Mouse (Mus musculus) liver, embryonic 14.5 days (tissue): ENCODE data around the gene Il12rb1. TPM values are rescaled to one million over a fixed set of nuclear protein-coding genes. Genes with fewer than 3 reads are reported as not detected.
A peak's percentile ranks its signal among the peaks of the same experiment; 100 is the strongest.

ENCODE experiments used
- ATAC-seq: fragments of 200-750 bp; cut with Nextera tagmentation; 2 replicates; pipeline ENCODE4 v1.8.0; 2017; ENCODE audit warnings: moderate number of reproducible peaks, mild to moderate bottlenecking, moderate library complexity; ENCODE audit not compliant: insufficient read depth
- DNase-seq, 3 experiments: peaks; one replicate each; pipeline ENCODE4 v3.0.0-alpha.2; 2012 to 2013; ENCODE audit warnings: low read depth in 3 of 3, low spot score in 3 of 3
- H3K27ac ChIP-seq: fragments of 300-500 bp; sonication (generic); 2 replicates; pipeline ENCODE4 v1.5.1; 2014; ENCODE audit warnings: moderate library complexity, mild to moderate bottlenecking, control low read depth, inconsistent platforms
- H3K27me3 ChIP-seq: fragments of 300-500 bp; sonication (generic); 2 replicates; pipeline ENCODE4 v1.6.1; 2014; ENCODE audit warnings: mild to moderate bottlenecking, low read length, moderate library complexity; ENCODE audit not compliant: control insufficient read depth, insufficient read depth
- H3K36me3 ChIP-seq: fragments of 300-500 bp; sonication (generic); replicated peaks from 2 replicates; pipeline ENCODE4 v1.6.1; 2014; ENCODE audit warnings: low read depth; ENCODE audit not compliant: control insufficient read depth, insufficient read depth
- H3K4me1 ChIP-seq, 2 experiments: fragments of 200-500 bp in 1 of 2; fragments of 300-500 bp in 1 of 2; sonication (generic) in 1 of 2; replicated peaks; 2 replicates each; pipeline ENCODE4 v1.6.1; 2012 to 2014; ENCODE audit warnings: antibody characterized with exemption in 1 of 2, inconsistent platforms in 1 of 2, low read length in 1 of 2; ENCODE audit not compliant: control insufficient read depth in 2 of 2, insufficient read depth in 2 of 2
- H3K4me2 ChIP-seq: fragments of 300-500 bp; sonication (generic); 2 replicates; pipeline ENCODE4 v1.6.1; 2014; ENCODE audit warnings: low read depth, mild to moderate bottlenecking, control low read depth, moderate library complexity
- H3K4me3 ChIP-seq, 2 experiments: fragments of 200-500 bp in 1 of 2; fragments of 300-500 bp in 1 of 2; sonication (generic) in 1 of 2; 2 replicates each; pipeline ENCODE4 v1.5.1; 2012 to 2014; ENCODE audit warnings: low read depth in 2 of 2, low read length in 2 of 2, mild to moderate bottlenecking in 2 of 2, control low read depth in 1 of 2, inconsistent platforms in 1 of 2, moderate library complexity in 1 of 2; ENCODE audit not compliant: insufficient read depth in 1 of 2
- H3K9ac ChIP-seq: fragments of 300-500 bp; sonication (generic); replicated peaks from 2 replicates; pipeline ENCODE4 v1.6.1; 2014; ENCODE audit warnings: mild to moderate bottlenecking, control low read depth, moderate library complexity
- H3K9me3 ChIP-seq: fragments of 300-500 bp; sonication (generic); 2 replicates; pipeline ENCODE4 v1.6.1; 2016; ENCODE audit warnings: low read length, mixed read lengths; ENCODE audit not compliant: control insufficient read depth
- CTCF ChIP-seq: IDR thresholded peaks from 2 replicates; pipeline ENCODE4 v1.5.1; 2016; ENCODE audit warnings: antibody characterized with exemption, low read depth, control low read depth
- EP300 ChIP-seq: IDR thresholded peaks from 2 replicates; pipeline ENCODE4 v1.6.1; 2016; ENCODE audit warnings: antibody characterized with exemption, low read depth
- WGBS: fragments of 180-500 bp; shearing (Covaris S2); extraction: QIAGEN DNeasy Blood & Tissue Kit; methylation state at CpG from one replicate; pipeline ENCODE4 v1.1.7; 2014; ENCODE audit not compliant: insufficient replicate concordance; 5-methylcytosine and 5-hydroxymethylcytosine counted together
- polyA plus RNA-seq, 2 experiments: library from polyadenylated mRNA; depleted of rRNA in 1 of 2; stranded (reverse) in 1 of 2; unstranded in 1 of 2; fragments of >200 nt; fragmentation: Nextera tagmentation in 1 of 2; extraction: Ambion mirVana in 1 of 2; gene quantifications; 2 replicates each; pipeline versions ENCODE4 v1.2.1 to v1.2.3; 2012 to 2014

Gene Il12rb1
- polyA plus RNA-seq, 2 experiments: 0.11 to 0.18 TPM

DNA sequence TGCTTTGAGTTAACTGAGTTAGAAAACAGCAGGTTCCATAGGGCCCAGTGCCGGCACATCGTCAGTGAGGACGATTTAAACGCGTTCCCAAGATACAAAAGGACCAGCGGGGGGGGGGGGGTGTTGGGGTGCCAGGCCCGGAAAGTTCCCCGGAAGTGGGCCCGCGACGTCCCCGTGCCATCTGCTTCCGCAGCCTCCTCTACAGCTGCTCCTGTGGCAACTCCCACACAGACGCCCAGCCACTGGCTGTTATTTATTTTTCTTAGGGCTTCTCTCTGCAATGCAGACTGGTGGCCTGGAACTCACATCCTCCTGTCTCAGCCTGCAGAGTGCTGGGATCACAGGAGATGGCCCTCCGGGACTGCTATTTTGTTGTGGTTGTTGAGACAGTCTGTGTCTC, 7.1 kb upstream of the Il12rb1 start:
- Histone ChIP-seq H3K4me3 (no peak overlapping the region), H3K4me2 (no peak overlapping the region), H3K9me3 (no peaks in the 10 kb centered on the region), H3K9ac (no peak overlapping the region), H3K36me3 (no peaks in the 10 kb centered on the region), H3K4me1 (peaks cover 22 to 24% of the 10 kb centered on the region in 2 experiments), H3K27ac (no peak overlapping the region), H3K27me3 (peaks cover 34% of the 10 kb centered on the region)
- 28% methylated on average over 15 of the region's 15 CpGs for WGBS
- DNase-seq: no peak
- TF ChIP-seq CTCF (no peak), EP300 (no peak)
- ATAC-seq: no peak

DNA sequence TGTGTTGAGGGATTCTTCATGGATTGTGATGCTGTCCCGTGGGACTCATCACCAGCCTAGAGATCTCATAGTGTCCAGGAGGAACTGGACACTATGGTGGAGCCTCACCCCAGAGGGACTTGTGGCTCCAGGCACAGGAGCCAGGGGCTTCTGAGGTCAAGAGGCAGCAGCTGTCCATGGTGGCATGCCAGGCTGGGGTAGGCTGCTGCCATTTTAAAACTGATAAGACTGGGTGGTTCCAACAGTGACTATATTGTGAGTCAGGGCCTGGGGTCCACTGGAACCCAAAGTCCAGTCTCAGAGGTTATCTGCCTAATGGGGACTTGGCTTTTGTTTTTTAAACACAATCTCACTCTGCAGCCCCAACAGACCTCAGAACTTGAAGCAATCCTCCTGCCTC, 6.4 kb upstream of the Il12rb1 start:
- Histone ChIP-seq H3K36me3 (no peaks in the 10 kb centered on the region), H3K27ac (no peak overlapping the region), H3K4me3 (no peak overlapping the region), H3K27me3 (peaks cover 34% of the 10 kb centered on the region), H3K4me2 (no peak overlapping the region), H3K9me3 (no peaks in the 10 kb centered on the region), H3K4me1 (peaks cover 24 to 27% of the 10 kb centered on the region in 2 experiments), H3K9ac (no peak overlapping the region)
- TF ChIP-seq CTCF (no peak), EP300 (no peak)
- ATAC-seq (no peak), DNase-seq (no peak)
- 74% methylated on average over 1 of the region's 1 CpGs for WGBS

DNA sequence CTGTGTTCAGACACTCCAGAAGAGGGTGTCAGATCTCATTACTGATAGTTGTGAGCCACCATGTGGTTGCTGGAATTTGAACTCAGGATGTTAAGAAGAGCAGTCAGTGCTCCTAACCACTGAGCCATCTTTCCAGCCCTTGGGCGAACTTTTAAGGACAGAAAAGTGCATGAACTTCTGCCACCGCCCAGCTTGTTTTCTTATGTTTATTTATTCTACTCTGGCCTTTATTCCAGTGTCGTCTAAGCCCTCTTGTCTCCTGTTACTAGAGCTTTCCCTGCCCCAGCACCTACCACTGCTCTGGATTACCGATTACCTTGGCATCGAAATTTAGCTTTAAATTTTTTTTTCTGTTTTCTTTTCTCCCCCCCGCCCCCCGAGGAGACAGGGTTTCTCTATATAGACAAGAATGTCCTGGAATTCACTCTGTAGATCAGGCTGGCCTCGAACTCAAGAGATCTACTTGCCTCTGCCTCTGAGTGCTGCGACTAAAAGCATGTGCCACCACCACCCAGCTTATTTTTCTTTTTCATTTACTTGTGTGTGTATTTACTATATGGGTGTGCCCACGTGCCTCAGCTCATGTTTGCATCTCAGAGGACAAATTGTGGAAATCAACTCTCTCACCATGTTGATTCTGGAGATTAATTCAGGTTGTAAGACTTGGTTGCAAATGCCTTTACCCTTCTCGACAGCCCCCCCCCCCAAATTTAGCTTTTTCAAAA, 5.3 kb upstream of the Il12rb1 start:
- Histone ChIP-seq H3K27me3 (peaks cover 27% of the 10 kb centered on the region), H3K4me2 (peak overlapping the region; percentile 96), H3K36me3 (no peaks in the 10 kb centered on the region), H3K4me3 (peak overlapping the region in 1 of 2 experiments; percentile 55; a peak in 2 of 4 replicates), H3K27ac (no peak overlapping the region), H3K4me1 (peaks cover 23 to 34% of the 10 kb centered on the region in 2 experiments), H3K9me3 (no peaks in the 10 kb centered on the region), H3K9ac (peak overlapping the region; percentile 59; the same call in 1 of the 2 replicates)
- 64% methylated on average over 11 of the region's 11 CpGs for WGBS
- TF ChIP-seq EP300 (no peak), CTCF (no peak)
- no peak for DNase-seq
- no peak for ATAC-seq

DNA sequence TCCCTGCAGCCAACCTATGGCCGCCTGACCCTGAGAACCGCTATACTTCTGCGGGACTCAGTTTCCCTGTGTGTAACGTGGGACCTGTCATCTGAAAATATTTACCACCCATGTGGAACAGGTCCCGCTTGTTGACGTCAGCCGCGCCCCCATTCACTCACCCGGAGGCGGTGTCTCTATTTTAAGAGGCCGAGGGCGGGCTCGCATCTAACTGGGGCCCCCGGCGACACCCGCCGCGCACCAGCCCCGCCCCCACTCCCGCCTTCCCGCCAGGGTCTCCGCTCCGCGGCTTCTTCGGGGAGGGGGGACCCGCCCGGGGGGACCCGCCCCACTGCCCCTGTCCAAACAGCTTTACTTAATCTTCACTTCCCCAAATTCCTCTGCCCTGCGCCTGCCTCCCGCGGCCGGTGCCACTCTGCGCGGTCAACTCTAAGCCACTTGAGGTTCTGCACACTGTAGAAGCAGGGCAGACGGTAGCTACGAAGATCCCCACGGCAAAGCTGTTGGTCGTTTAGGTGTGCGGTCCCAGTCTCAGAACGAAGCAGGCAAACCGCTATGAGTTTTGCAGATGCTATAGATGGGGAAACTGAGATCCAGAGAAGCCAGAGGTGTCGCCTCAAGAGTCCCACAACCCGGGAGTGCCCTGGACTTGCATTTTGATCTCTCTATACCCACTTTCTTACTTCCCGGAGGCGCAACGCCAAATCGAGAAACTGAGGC, 4.3 kb upstream of the Il12rb1 start:
- peak; percentile 50 for ATAC-seq
- peak in 1 of 3 experiments; percentile 36 for DNase-seq
- H3K4me1 ChIP-seq: peaks cover 23 to 34% of the 10 kb centered on the region in 2 experiments

More for the DNA sequence above, 4.3 kb upstream of the Il12rb1 start:
- Histone ChIP-seq H3K4me2 (peak overlapping the region; percentile 96), H3K27ac (peak overlapping the region; percentile 37), H3K4me3 (peak overlapping the region; percentile 55 to 68), H3K36me3 (no peaks in the 10 kb centered on the region), H3K27me3 (peaks cover 17% of the 10 kb centered on the region), H3K9me3 (no peaks in the 10 kb centered on the region), H3K9ac (peak overlapping the region; percentile 59)
- TF ChIP-seq EP300: no peak
- no peak for TF ChIP-seq CTCF
- WGBS: under 1% methylated on average over 46 of the region's 47 CpGs
